Mouse (Mus musculus) CH12.LX (cell line): ENCODE measurements around the gene Zfp580. TPM values are rescaled to one million over a fixed set of nuclear protein-coding genes. Genes with fewer than 3 reads are reported as not detected.

Experiments used
- DNase-seq: peaks from one replicate; pipeline ENCODE4 v3.0.0-alpha.2; 2013; ENCODE audit errors: extremely low read depth
- H3K27ac ChIP-seq: 2 replicates; pipeline ENCODE4 v1.5.1; 2012; ENCODE audit warnings: low read depth, mild to moderate bottlenecking, control low read depth, moderate library complexity; ENCODE audit not compliant: insufficient read depth
- H3K27me3 ChIP-seq: replicated peaks from 2 replicates; pipeline ENCODE3; 2012; ENCODE audit warnings: inconsistent platforms
- H3K36me3 ChIP-seq, 2 experiments: replicated peaks in 1 of 2; 2 replicates each; pipeline versions ENCODE3 to v1.6.1; 2012; ENCODE audit warnings: inconsistent platforms in 1 of 2, low read length in 1 of 2, mild to moderate bottlenecking in 1 of 2, mixed read lengths in 1 of 2, moderate library complexity in 1 of 2; ENCODE audit not compliant: control insufficient read depth in 1 of 2, insufficient read depth in 1 of 2
- H3K4me1 ChIP-seq, 2 experiments: 2 replicates each; pipeline ENCODE4 v1.6.1; 2012; ENCODE audit warnings: inconsistent platforms in 1 of 2, moderate library complexity in 1 of 2; ENCODE audit not compliant: insufficient read depth in 2 of 2, control insufficient read depth in 1 of 2
- H3K4me2 ChIP-seq: 2 replicates; pipeline ENCODE4 v1.6.1; 2012; ENCODE audit warnings: low read depth, mild to moderate bottlenecking, control low read depth; ENCODE audit not compliant: poor library complexity, insufficient read depth, severe bottlenecking
- H3K4me3 ChIP-seq, 3 experiments: fragments of 150-350 bp in 1 of 3; sonication (generic) in 1 of 3; replicated peaks in 1 of 3; 2 replicates each; pipeline versions ENCODE3 to v1.5.1; 2011 to 2012; ENCODE audit warnings: low read depth in 2 of 3, low read length in 2 of 3, mild to moderate bottlenecking in 2 of 3, moderate library complexity in 2 of 3, control low read depth in 1 of 3, improper control_type of control experiment in 1 of 3, inconsistent platforms in 1 of 3, mixed read lengths in 1 of 3; ENCODE audit not compliant: poor library complexity in 1 of 3
- H3K79me2 ChIP-seq: replicated peaks from 2 replicates; pipeline ENCODE4 v1.6.1; 2012; ENCODE audit warnings: mild to moderate bottlenecking, moderate library complexity; ENCODE audit not compliant: control insufficient read depth, poor library complexity, insufficient read depth, severe bottlenecking; ENCODE audit errors: extremely low read depth
- H3K9ac ChIP-seq: 2 replicates; pipeline ENCODE4 v1.6.1; 2012; ENCODE audit warnings: low read depth, mild to moderate bottlenecking, control low read depth, moderate library complexity; ENCODE audit not compliant: insufficient read depth
- H3K9me3 ChIP-seq: replicated peaks from 2 replicates; pipeline ENCODE3; 2012; ENCODE audit warnings: low read length, inconsistent platforms, mixed read lengths
- BHLHE40 ChIP-seq: IDR thresholded peaks from 2 replicates; pipeline ENCODE4 v1.6.1; 2011; ENCODE audit warnings: mild to moderate bottlenecking, low read depth, low read length, improper control_type of control experiment
- E2F4 ChIP-seq: IDR thresholded peaks from 2 replicates; pipeline ENCODE4 v1.6.1; 2011; ENCODE audit warnings: low read depth, low read length, improper control_type of control experiment; ENCODE audit not compliant: insufficient replicate concordance
- ELF1 ChIP-seq: IDR thresholded peaks from 2 replicates; pipeline ENCODE4 v1.6.1; 2014; ENCODE audit warnings: low read depth, mild to moderate bottlenecking, inconsistent platforms, low read length, improper control_type of control experiment
- EP300 ChIP-seq: IDR thresholded peaks from 2 replicates; pipeline ENCODE4 v1.6.1; 2011; ENCODE audit warnings: low read length, improper control_type of control experiment
- HCFC1 ChIP-seq: IDR thresholded peaks from 2 replicates; pipeline ENCODE4 v1.6.1; 2012; ENCODE audit warnings: low read depth, mild to moderate bottlenecking, inconsistent platforms, low read length, improper control_type of control experiment
- IRF4 ChIP-seq: IDR thresholded peaks from 2 replicates; pipeline ENCODE4 v1.6.1; 2014; ENCODE audit warnings: low read depth, mild to moderate bottlenecking, inconsistent platforms, low read length, improper control_type of control experiment
- JUN ChIP-seq: IDR thresholded peaks from 2 replicates; pipeline ENCODE4 v1.6.1; 2011; ENCODE audit warnings: low read depth, mild to moderate bottlenecking, low read length, improper control_type of control experiment, moderate library complexity; ENCODE audit not compliant: insufficient read depth
- JUND ChIP-seq: conservative IDR thresholded peaks from 2 replicates; pipeline ENCODE4 v1.6.1; 2011; ENCODE audit warnings: low read depth, low read length, improper control_type of control experiment
- KAT2A ChIP-seq: IDR thresholded peaks from 2 replicates; pipeline ENCODE4 v1.6.1; 2012; ENCODE audit warnings: low read length, improper control_type of control experiment, inconsistent platforms; ENCODE audit not compliant: insufficient replicate concordance
- MAFK ChIP-seq: IDR thresholded peaks from 2 replicates; pipeline ENCODE4 v1.6.1; 2011; ENCODE audit warnings: low read length, improper control_type of control experiment; ENCODE audit not compliant: insufficient replicate concordance
- MAX ChIP-seq: IDR thresholded peaks from 2 replicates; pipeline ENCODE4 v1.6.1; 2011; ENCODE audit warnings: low read length, improper control_type of control experiment
- MAZ ChIP-seq: IDR thresholded peaks from 2 replicates; pipeline ENCODE4 v1.6.1; 2012; ENCODE audit warnings: low read depth, mild to moderate bottlenecking, inconsistent platforms, low read length, improper control_type of control experiment, moderate library complexity
- MEF2A ChIP-seq: IDR thresholded peaks from 2 replicates; pipeline ENCODE4 v1.6.1; 2014; ENCODE audit warnings: low read depth, mild to moderate bottlenecking, inconsistent platforms, low read length, improper control_type of control experiment, borderline replicate concordance
- MXI1 ChIP-seq: IDR thresholded peaks from 2 replicates; pipeline ENCODE4 v1.6.1; 2011; ENCODE audit warnings: mild to moderate bottlenecking, low read depth, low read length, improper control_type of control experiment
- MYC ChIP-seq: IDR thresholded peaks from 2 replicates; pipeline ENCODE4 v1.6.1; 2011; ENCODE audit warnings: low read depth, mild to moderate bottlenecking, improper control_type of control experiment, low read length
- NELFE ChIP-seq: IDR thresholded peaks from 2 replicates; pipeline ENCODE4 v1.6.1; 2011; ENCODE audit warnings: low read depth, low read length, improper control_type of control experiment
- NRF1 ChIP-seq: IDR thresholded peaks from 2 replicates; pipeline ENCODE4 v1.6.1; 2014; ENCODE audit warnings: low read depth, mild to moderate bottlenecking, inconsistent platforms, low read length, improper control_type of control experiment, moderate library complexity
- PAX5 ChIP-seq: IDR thresholded peaks from 2 replicates; pipeline ENCODE4 v1.6.1; 2012; ENCODE audit warnings: low read length, inconsistent platforms, mixed read lengths
- POLR2A ChIP-seq: IDR thresholded peaks from 2 replicates; pipeline ENCODE4 v1.6.1; 2011; ENCODE audit warnings: low read depth, mild to moderate bottlenecking, improper control_type of control experiment, low read length
- POLR2AphosphoS2 ChIP-seq: IDR thresholded peaks from 2 replicates; pipeline ENCODE4 v1.6.1; 2011; ENCODE audit warnings: low read depth, low read length, improper control_type of control experiment
- RAD21 ChIP-seq: IDR thresholded peaks from 2 replicates; pipeline ENCODE4 v1.6.1; 2011; ENCODE audit warnings: low read depth, mild to moderate bottlenecking, low read length, improper control_type of control experiment, moderate library complexity
- RCOR1 ChIP-seq: conservative IDR thresholded peaks from 2 replicates; pipeline ENCODE4 v1.6.1; 2012; ENCODE audit warnings: low read depth, mild to moderate bottlenecking, inconsistent platforms, low read length, improper control_type of control experiment
- SIN3A ChIP-seq: IDR thresholded peaks from 2 replicates; pipeline ENCODE4 v1.6.1; 2012; ENCODE audit warnings: low read length, improper control_type of control experiment, inconsistent platforms
- TCF12 ChIP-seq: IDR thresholded peaks from 2 replicates; pipeline ENCODE4 v1.6.1; 2014; ENCODE audit warnings: low read depth, mild to moderate bottlenecking, inconsistent platforms, low read length, improper control_type of control experiment
- USF1 ChIP-seq: IDR thresholded peaks from 2 replicates; pipeline ENCODE4 v1.6.1; 2014; ENCODE audit warnings: low read depth, mild to moderate bottlenecking, inconsistent platforms, low read length, improper control_type of control experiment
- USF2 ChIP-seq: conservative IDR thresholded peaks from 2 replicates; pipeline ENCODE4 v1.6.1; 2011; ENCODE audit warnings: low read depth, low read length, improper control_type of control experiment
- ZKSCAN1 ChIP-seq: IDR thresholded peaks from 2 replicates; pipeline ENCODE4 v1.6.1; 2012; ENCODE audit warnings: low read depth, inconsistent platforms, low read length, improper control_type of control experiment, borderline replicate concordance
- ZMIZ1 ChIP-seq: IDR thresholded peaks from 2 replicates; pipeline ENCODE4 v1.6.1; 2012; ENCODE audit warnings: low read depth, mild to moderate bottlenecking, inconsistent platforms, low read length, improper control_type of control experiment
- ZNF384 ChIP-seq: IDR thresholded peaks from 2 replicates; pipeline ENCODE4 v1.6.1; 2012; ENCODE audit warnings: low read depth, low read length, improper control_type of control experiment, inconsistent platforms
- dilution Hi-C: fragments of 300-500 bp; cut with MboI; formaldehyde crosslinking; loops from 2 replicates; pipeline ENCODE4 v1.14.3; 2020; ENCODE audit warnings: low sequenced_read_pairs; ENCODE audit not compliant: extremely low pct_unique_long_range_greater_than_20kb, extremely low pct_ligation_motif_present
- in situ Hi-C: fragments of 300-500 bp; cut with MboI; formaldehyde crosslinking; loops from 3 replicates; pipeline ENCODE4 v1.14.3; 2019; ENCODE audit warnings: low sequenced_read_pairs, low pct_ligation_motif_present, low pct_unique_long_range_greater_than_20kb, mixed read lengths
- polyA plus RNA-seq: library from polyadenylated mRNA; unstranded; fragments of >175 nt; gene quantifications from 2 replicates; pipeline ENCODE4 v1.2.1, GENCODE M21; 2012; ENCODE audit warnings: low read depth; ENCODE audit not compliant: insufficient read length
- total RNA-seq, 2 experiments: library from RNA; depleted of rRNA; stranded (reverse); fragments of 300-350 nt in 1 of 2; fragments of >200 nt in 1 of 2; gene quantifications; 2 replicates each; pipeline ENCODE4 v1.2.3; 2012 to 2014

Gene Zfp580
- total and polyA plus RNA-seq, 3 experiments = 1.2 to 15.6 (median 2.6) TPM

- Histone ChIP-seq H3K79me2 (0 out of 2 replicates have a peak, but pooled peaks cover 5% of the 10 kb centered on the region), H3K9me3 (no peaks in the 10 kb centered on the region), H3K27me3 (no peaks in the 10 kb centered on the region), H3K4me3 (peak overlapping the region in 1 of 3 experiments; percentile 57), H3K4me1 (peaks cover 4 to 17% of the 10 kb centered on the region in 2 experiments), H3K27ac (no peak overlapping the region), H3K36me3 (peaks cover 9 to 46% of the 10 kb centered on the region in 2 experiments), H3K9ac (peak overlapping the region; percentile 96), H3K4me2 (peak overlapping the region; percentile 65; the same call in 1 of the 2 replicates)
- TF ChIP-seq ZKSCAN1 (no peak), BHLHE40 (no peak), JUND (no peak), EP300 (no peak), RCOR1 (no peak), MAZ (no peak), ZMIZ1 (no peak), USF1 (no peak), HCFC1 (no peak), POLR2AphosphoS2 (no peak), JUN (no peak), ZNF384 (no peak), RAD21 (no peak), MAFK (no peak), PAX5 (no peak), IRF4 (no peak)
- dilution Hi-C loops = no loop called here
- in situ Hi-C loops = no loop called here
- DNase-seq = no peak
These were observed 13.9 kb upstream of the Zfp580 start for GRCm38 (mm10) chr7:5037467-5037866.

DNA sequence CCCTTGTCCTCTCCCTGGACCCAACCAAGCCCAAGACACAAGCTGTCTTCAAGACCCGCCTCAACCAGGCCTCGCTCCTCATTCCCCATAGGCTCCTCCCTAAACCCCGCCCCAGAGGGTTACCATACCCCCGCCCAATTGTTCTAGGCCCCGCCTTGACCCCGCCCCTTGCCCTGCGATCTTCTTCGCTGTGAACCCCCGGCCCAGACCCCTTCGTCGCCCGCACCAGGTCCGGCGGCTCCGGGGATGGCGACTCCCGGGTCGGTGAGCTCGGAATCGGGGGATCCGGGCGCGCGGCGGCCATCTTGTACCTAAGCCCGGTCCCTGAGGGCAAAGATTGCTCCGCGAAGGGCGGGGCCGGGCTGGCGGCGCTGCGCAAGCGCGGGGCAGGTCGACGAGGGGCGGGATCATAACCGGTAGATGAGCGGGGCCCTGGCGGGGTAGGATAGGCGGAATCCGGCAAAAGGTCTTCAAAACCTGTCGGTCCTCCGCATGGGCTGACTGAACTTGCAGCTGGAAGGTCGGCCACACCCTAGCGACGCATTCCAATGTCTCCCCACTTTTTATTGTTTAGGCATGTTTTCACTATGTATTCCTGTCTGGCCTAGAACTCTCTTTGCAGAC lies 13.1 kb upstream of the Zfp580 start, which contains the start of gene Zfp784:
Gene Zfp784 (minus strand): TSS at position 338 of the 624 bp plus-strand sequence.
- H3K36me3 ChIP-seq = peaks cover 3 to 39% of the 10 kb centered on the region in 2 experiments
- H3K9me3 ChIP-seq = no peaks in the 10 kb centered on the region
- DNase-seq = peak; percentile 86
- in situ Hi-C loops = no loop called here
- peak within 1 kb of the TSS; percentile 87 for H3K27ac ChIP-seq
- H3K4me3 ChIP-seq = peak within 1 kb of the TSS; percentile 57 to 90 (median 83)
- no peaks in the 10 kb centered on the region for H3K27me3 ChIP-seq
- peaks cover 4 to 17% of the 10 kb centered on the region in 2 experiments for H3K4me1 ChIP-seq
- H3K79me2 ChIP-seq = 0 out of 2 replicates have a peak, but pooled peaks cover 5% of the 10 kb centered on the region
- peak within 1 kb of the TSS; percentile 96 for H3K9ac ChIP-seq
- dilution Hi-C loops = no loop called here
- TF ChIP-seq MAZ = peak; percentile 75; the same call in 1 of the 2 replicates
- peak; percentile 67 for TF ChIP-seq HCFC1
- TF ChIP-seq KAT2A = 0 out of 2 replicates have a peak, but pooled peaks have one; percentile 42
- TF ChIP-seq ELF1 = peak; percentile 62
- peak; percentile 41; the same call in 1 of the 2 replicates for TF ChIP-seq MYC
- TF ChIP-seq JUND = no peak
- peak; percentile 27; the same call in 1 of the 2 replicates for TF ChIP-seq E2F4
- TF ChIP-seq MXI1 = peak; percentile 43; the same call in 1 of the 2 replicates
- 0 out of 2 replicates have a peak, but pooled peaks have one; percentile 30 for TF ChIP-seq MEF2A
- peak; percentile 66; the same call in 1 of the 2 replicates for TF ChIP-seq SIN3A
- TF ChIP-seq MAX = peak; percentile 24; the same call in 1 of the 2 replicates
- peak; percentile 76; the same call in 1 of the 2 replicates for TF ChIP-seq TCF12
- TF ChIP-seq NELFE = peak; percentile 87
- TF ChIP-seq BHLHE40 = no peak
- TF ChIP-seq NRF1 = peak; percentile 96
- peak; percentile 89 for TF ChIP-seq POLR2A
- TF ChIP-seq EP300 = no peak
- peak; percentile 83; the same call in 1 of the 2 replicates for TF ChIP-seq POLR2AphosphoS2
- no peak for TF ChIP-seq USF2
- peak within 1 kb of the TSS; percentile 89 for H3K4me2 ChIP-seq
